Mouse (Mus musculus) midbrain, postnatal 0 days (tissue): ENCODE measurements around the gene Mpzl1. TPM values are rescaled to one million over a fixed set of nuclear protein-coding genes. Genes with fewer than 3 reads are reported as not detected.

Experiments
- ATAC-seq: fragments of 200-750 bp; cut with Nextera tagmentation; 2 replicates; pipeline ENCODE4 v1.8.0; 2017; ENCODE audit warnings: moderate number of reproducible peaks, mild to moderate bottlenecking, moderate TSS enrichment, moderate library complexity; ENCODE audit not compliant: low FRiP score
- DNase-seq: peaks from one replicate; pipeline ENCODE4 v3.0.0-alpha.2; 2015; ENCODE audit warnings: low spot score
- H3K27ac ChIP-seq: fragments of 300-500 bp; sonication (generic); 2 replicates; pipeline ENCODE4 v1.5.1; 2014; ENCODE audit warnings: low read depth, mild to moderate bottlenecking, low read length, mixed read lengths
- H3K27me3 ChIP-seq: fragments of 300-500 bp; sonication (generic); 2 replicates; pipeline ENCODE4 v1.6.1; 2014; ENCODE audit warnings: low read length, control low read depth, mixed read lengths; ENCODE audit not compliant: insufficient read depth
- H3K36me3 ChIP-seq: fragments of 300-500 bp; sonication (generic); 2 replicates; pipeline ENCODE4 v1.6.1; 2014; ENCODE audit warnings: low read length, control low read depth, mixed read lengths; ENCODE audit not compliant: insufficient read depth
- H3K4me1 ChIP-seq: fragments of 300-500 bp; sonication (generic); 2 replicates; pipeline ENCODE4 v1.6.1; 2014; ENCODE audit warnings: mild to moderate bottlenecking, control low read depth, antibody characterized with exemption, low read length, mixed read lengths; ENCODE audit not compliant: insufficient read depth
- H3K4me2 ChIP-seq: fragments of 300-500 bp; sonication (generic); 2 replicates; pipeline ENCODE4 v1.6.1; 2014; ENCODE audit warnings: low read depth, mild to moderate bottlenecking, low read length, mixed read lengths; ENCODE audit not compliant: poor library complexity, severe bottlenecking
- H3K4me3 ChIP-seq: fragments of 300-500 bp; sonication (generic); 2 replicates; pipeline ENCODE4 v1.5.1; 2014; ENCODE audit warnings: low read depth, mild to moderate bottlenecking, low read length, moderate library complexity
- H3K9ac ChIP-seq: fragments of 300-500 bp; sonication (generic); replicated peaks from 2 replicates; pipeline ENCODE4 v1.6.1; 2014; ENCODE audit warnings: mild to moderate bottlenecking, low read length, moderate library complexity, mixed read lengths; ENCODE audit not compliant: poor library complexity, severe bottlenecking
- H3K9me3 ChIP-seq: fragments of 300-500 bp; sonication (generic); 2 replicates; pipeline ENCODE4 v1.6.1; 2016; ENCODE audit warnings: low read length, control low read depth
- CTCF ChIP-seq: IDR thresholded peaks from 2 replicates; pipeline ENCODE4 v1.5.1; 2016; ENCODE audit warnings: antibody characterized with exemption, mild to moderate bottlenecking
- WGBS: fragments of 180-500 bp; shearing (Covaris S2); extraction: QIAGEN DNeasy Blood & Tissue Kit; methylation state at CpG from one replicate; pipeline ENCODE4 v1.1.7; 2014; 5-methylcytosine and 5-hydroxymethylcytosine counted together
- polyA plus RNA-seq: library from polyadenylated mRNA; unstranded; fragments of >200 nt; fragmentation: Nextera tagmentation; extraction: Ambion mirVana; gene quantifications from 2 replicates; pipeline ENCODE4 v1.2.1, GENCODE M21; 2015
- total RNA-seq: library from RNA; depleted of rRNA; stranded (reverse); fragments of >200 nt; gene quantifications from 2 replicates; pipeline ENCODE4 v1.2.3, GENCODE M21; 2014

Mpzl1 gene
- total and polyA plus RNA-seq, 2 experiments from 2014 or later = 29.7 to 138 TPM

- Histone ChIP-seq H3K27me3 (no peaks in the 10 kb centered on the region), H3K4me3 (no peak overlapping the region), H3K4me1 (no peaks in the 10 kb centered on the region), H3K36me3 (no peaks in the 10 kb centered on the region), H3K27ac (no peak overlapping the region), H3K9me3 (no peaks in the 10 kb centered on the region), H3K9ac (no peak overlapping the region), H3K4me2 (no peak overlapping the region)
- ATAC-seq (no peak), DNase-seq (no peak)
- 84% methylated on average over 4 of the region's 4 CpGs for WGBS
- no peak for TF ChIP-seq CTCF
These were observed 34.6 kb upstream of the Mpzl1 start for GRCm38 (mm10) chr1:165668904-165669303.

DNA sequence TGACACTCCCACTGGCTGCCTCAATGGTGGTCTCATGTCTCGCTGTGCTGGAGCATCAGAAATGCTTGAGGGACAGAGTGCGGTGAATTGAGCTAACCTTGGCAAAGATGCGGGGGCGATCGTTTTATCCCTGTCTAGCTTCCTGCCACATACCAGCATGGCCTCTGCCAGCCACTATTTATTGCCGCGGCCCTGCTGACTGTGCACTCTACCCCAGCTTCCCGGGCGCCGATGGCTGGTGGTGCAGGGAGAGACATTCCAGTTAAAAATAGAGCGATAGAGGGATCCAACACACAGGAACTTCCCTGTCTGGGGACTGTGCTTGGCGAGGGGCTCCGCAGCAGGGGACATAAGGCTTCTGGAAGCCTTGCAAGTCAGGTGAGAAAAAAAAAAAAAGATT is 33.0 kb upstream of the Mpzl1 start:
- Histone ChIP-seq H3K4me1 (no peaks in the 10 kb centered on the region), H3K4me3 (no peak overlapping the region), H3K9ac (no peak overlapping the region), H3K36me3 (no peaks in the 10 kb centered on the region), H3K9me3 (no peaks in the 10 kb centered on the region), H3K27me3 (no peaks in the 10 kb centered on the region), H3K4me2 (no peak overlapping the region), H3K27ac (no peak overlapping the region)
- DNase-seq = no peak
- 68% methylated on average over 13 of the region's 13 CpGs for WGBS
- TF ChIP-seq CTCF = no peak
- ATAC-seq = no peak

DNA sequence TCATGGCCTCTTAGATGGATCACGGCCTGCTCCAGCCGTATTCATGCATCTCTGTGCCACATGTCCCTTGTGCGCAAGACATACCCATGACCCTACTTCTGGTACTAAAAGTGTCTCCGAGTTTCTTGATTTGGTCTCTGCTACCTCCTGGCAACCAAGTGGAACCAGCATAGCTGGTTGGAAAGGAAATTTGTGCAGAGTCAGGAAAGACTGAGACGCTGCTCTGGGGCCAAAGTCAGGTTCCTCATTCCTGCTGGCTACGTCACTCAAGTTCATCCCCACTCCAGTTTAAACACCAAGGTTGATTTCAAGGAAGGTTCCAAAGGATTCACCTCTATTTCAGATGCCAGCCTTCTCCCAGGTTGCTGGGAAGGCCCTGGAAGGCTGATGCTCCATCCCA is 32.6 kb upstream of the Mpzl1 start:
- 96% methylated on average over 6 of the region's 6 CpGs for WGBS
- TF ChIP-seq CTCF = no peak
- DNase-seq (no peak), ATAC-seq (no peak)
- H3K4me2 ChIP-seq = no peak overlapping the region
- no peaks in the 10 kb centered on the region for H3K36me3 ChIP-seq
- no peak overlapping the region for H3K9ac ChIP-seq
- H3K9me3 ChIP-seq = no peaks in the 10 kb centered on the region
- no peaks in the 10 kb centered on the region for H3K4me1 ChIP-seq
- H3K4me3 ChIP-seq = no peak overlapping the region
- H3K27me3 ChIP-seq = no peaks in the 10 kb centered on the region
- H3K27ac ChIP-seq = no peak overlapping the region

DNA sequence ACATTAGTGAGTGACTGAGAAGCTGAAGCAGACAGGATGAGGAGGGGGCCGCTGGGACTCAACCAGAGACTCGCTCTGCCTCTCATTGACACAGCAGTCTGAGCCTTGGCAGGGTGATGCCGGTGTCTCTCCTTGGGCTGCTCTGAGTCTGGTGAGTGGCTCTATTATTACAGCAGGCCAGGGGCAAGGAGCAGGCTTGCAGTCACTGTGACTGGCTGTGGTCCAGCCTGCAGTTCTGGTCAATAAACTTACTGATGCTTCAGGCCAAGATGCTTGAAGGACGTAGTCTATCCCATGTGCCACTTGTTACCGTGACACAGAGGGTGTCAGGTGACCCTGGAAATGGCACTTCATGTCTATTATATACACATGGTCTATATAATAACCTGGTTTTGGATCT is 31.4 kb upstream of the Mpzl1 start:
- H3K27ac ChIP-seq = no peak overlapping the region
- H3K4me2 ChIP-seq = no peak overlapping the region
- TF ChIP-seq CTCF = no peak
- H3K4me1 ChIP-seq = no peaks in the 10 kb centered on the region
- DNase-seq = no peak
- no peak overlapping the region for H3K4me3 ChIP-seq
- H3K27me3 ChIP-seq = no peaks in the 10 kb centered on the region
- WGBS = 74% methylated on average over 5 of the region's 5 CpGs
- H3K9me3 ChIP-seq = no peaks in the 10 kb centered on the region
- no peak for ATAC-seq
- H3K36me3 ChIP-seq = no peaks in the 10 kb centered on the region
- no peak overlapping the region for H3K9ac ChIP-seq

GRCm38 (mm10) chr1:165663277-165663676 is 28.9 kb upstream of the Mpzl1 start:
- no peak overlapping the region for H3K27ac ChIP-seq
- no peak overlapping the region for H3K4me3 ChIP-seq
- no peaks in the 10 kb centered on the region for H3K9me3 ChIP-seq
- H3K27me3 ChIP-seq = no peaks in the 10 kb centered on the region
- no peak for DNase-seq
- WGBS = 69% methylated on average over 16 of the region's 16 CpGs
- no peaks in the 10 kb centered on the region for H3K36me3 ChIP-seq
- no peak overlapping the region for H3K9ac ChIP-seq
- H3K4me2 ChIP-seq = no peak overlapping the region
- H3K4me1 ChIP-seq = no peaks in the 10 kb centered on the region
- ATAC-seq = no peak
- no peak for TF ChIP-seq CTCF

DNA sequence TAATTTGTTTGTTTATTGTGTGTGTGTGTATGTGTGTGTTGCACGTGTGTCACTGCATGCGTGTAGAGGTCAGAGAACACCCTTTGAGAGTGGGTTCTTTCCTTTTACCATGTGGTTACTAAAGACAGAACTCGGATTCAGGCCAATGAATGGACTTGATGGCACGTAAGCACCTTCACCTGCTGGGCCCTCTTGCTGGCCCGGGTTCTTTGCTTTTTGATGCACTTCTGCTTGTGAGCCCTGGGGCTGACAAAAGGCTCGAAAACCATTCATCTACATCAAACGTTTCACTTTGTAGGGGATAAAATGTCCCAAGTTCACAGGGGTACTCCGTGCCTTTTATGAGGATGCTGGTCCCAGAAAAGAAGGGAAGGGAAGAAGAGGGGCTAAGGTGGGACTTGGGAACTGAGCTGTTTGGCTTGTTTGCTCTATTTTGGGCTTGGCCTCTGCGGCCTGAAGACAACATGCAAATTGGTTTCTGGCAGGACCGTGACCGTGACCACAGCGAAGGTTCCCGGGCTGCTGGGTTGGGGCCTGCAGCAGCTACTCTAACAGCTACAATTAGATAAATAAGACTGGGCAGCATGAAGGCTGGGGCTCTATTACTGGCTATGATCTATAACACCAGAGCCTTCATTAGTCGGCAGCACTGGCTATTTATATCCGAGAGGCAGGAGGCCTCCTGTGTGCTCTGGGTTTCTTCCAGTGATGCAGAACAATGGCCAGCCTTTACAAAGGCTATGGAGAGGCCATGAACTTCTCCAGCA is 28.3 kb upstream of the Mpzl1 start:
- Histone ChIP-seq H3K4me3 (no peak overlapping the region), H3K9ac (no peak overlapping the region), H3K27me3 (no peaks in the 10 kb centered on the region), H3K27ac (no peak overlapping the region), H3K36me3 (no peaks in the 10 kb centered on the region), H3K4me2 (no peak overlapping the region), H3K4me1 (no peaks in the 10 kb centered on the region), H3K9me3 (no peaks in the 10 kb centered on the region)
- DNase-seq = no peak
- WGBS = 43% methylated on average over 15 of the region's 15 CpGs
- no peak for TF ChIP-seq CTCF
- no peak for ATAC-seq
